Mouse (Mus musculus) ovary, postnatal 36 days (tissue): ENCODE data around the gene Prkce.

Experiments used
- DNase-seq: peaks from one replicate; pipeline ENCODE4 v3.0.0; 2022; ENCODE audit warnings: low spot score, mixed read lengths

The Prkce gene

GRCm38 (mm10) chr17:86334990-86335389 is 167.4 kb downstream of the Prkce start:
- DNase-seq, result no peak

GRCm38 (mm10) chr17:86336652-86337073 is 169.1 kb downstream of the Prkce start:
- DNase-seq, result no peak

- no peak for DNase-seq
Measured at GRCm38 (mm10) chr17:86337076-86337475, 169.5 kb downstream of the Prkce start.

- no peak for DNase-seq
Measured at GRCm38 (mm10) chr17:86338328-86338727, 170.7 kb downstream of the Prkce start.

- no peak for DNase-seq
Measured at GRCm38 (mm10) chr17:86344032-86344431, 176.4 kb downstream of the Prkce start.

GRCm38 (mm10) chr17:86345234-86346005 is 177.8 kb downstream of the Prkce start:
- DNase-seq, result no peak

GRCm38 (mm10) chr17:86350236-86350635 is 182.7 kb downstream of the Prkce start:
- DNase-seq, result peak; percentile 57

- peak; percentile 57 for DNase-seq
Measured at GRCm38 (mm10) chr17:86350791-86351261, 183.2 kb downstream of the Prkce start.

GRCm38 (mm10) chr17:86351282-86351681 is 183.7 kb downstream of the Prkce start:
- DNase-seq, result no peak

GRCm38 (mm10) chr17:86352247-86353037 is 184.9 kb downstream of the Prkce start:
- no peak for DNase-seq

- no peak for DNase-seq
Measured at GRCm38 (mm10) chr17:86353679-86354078, 186.1 kb downstream of the Prkce start.

GRCm38 (mm10) chr17:86354101-86354500 is 186.5 kb downstream of the Prkce start:
- DNase-seq, result no peak

- no peak for DNase-seq
Measured at GRCm38 (mm10) chr17:86354896-86355295, 187.3 kb downstream of the Prkce start.

- no peak for DNase-seq
Measured at GRCm38 (mm10) chr17:86355318-86355717, 187.7 kb downstream of the Prkce start.

- no peak for DNase-seq
Measured at GRCm38 (mm10) chr17:86355772-86356451, 188.3 kb downstream of the Prkce start.

GRCm38 (mm10) chr17:86358388-86358787 is 190.8 kb downstream of the Prkce start:
- no peak for DNase-seq

GRCm38 (mm10) chr17:86358847-86359246 is 191.3 kb downstream of the Prkce start:
- no peak for DNase-seq

- DNase-seq, result no peak
Measured at GRCm38 (mm10) chr17:86360849-86361248, 193.3 kb downstream of the Prkce start.

- DNase-seq, result no peak
Measured at GRCm38 (mm10) chr17:86363356-86363755, 195.8 kb downstream of the Prkce start.

- DNase-seq, result no peak
Measured at GRCm38 (mm10) chr17:86364349-86365075, 196.9 kb downstream of the Prkce start.

- no peak for DNase-seq
Measured at GRCm38 (mm10) chr17:86366919-86367318, 199.3 kb downstream of the Prkce start.

- DNase-seq, result no peak
Measured at GRCm38 (mm10) chr17:86367676-86368075, 200.1 kb downstream of the Prkce start.
